Mouse (Mus musculus): ENCODE measurements around the gene Gbp4.
"Not testable (repeated sequence)": the region's sequence is repeated elsewhere in the genome, so short reads cannot be mapped to it uniquely, and the experiment has no call there.

GRCm38 (mm10) chr5:105110271-105110852 lies 29.0 kb downstream of the Gbp4 start:
- TF ChIP-seq CTCF (IDR thresholded peaks at IDR 0.05; ENCODE audit: borderline replicate concordance, insufficient read depth, low read depth, low read length); POLR2A (IDR thresholded peaks at IDR 0.05; ENCODE audit: borderline replicate concordance, insufficient read depth, low read length): not testable (repeated sequence)
